Mouse (Mus musculus): ENCODE results near the gene Ap5b1. TPM values are rescaled to one million over a fixed set of nuclear protein-coding genes. Genes with fewer than 3 reads are reported as not detected.

Ap5b1 gene
- 3.1 and 3.3 TPM in 2 replicates for polyA plus RNA-seq (2015; fragmentation: Nextera tagmentation; extraction: Ambion mirVana)

GRCm38 (mm10) chr19:5567534-5568469, at the start of gene Ap5b1:
Gene Ap5b1 (plus strand): TSS chr19:5568025.
- ATAC-seq (ENCODE audit: insufficient number of reproducible peaks, insufficient read depth, low FRiP score, low TSS enrichment, low read depth): peak; percentile 73
- Histone ChIP-seq H3K4me2 (peak within 1 kb of the TSS; percentile 95), H3K4me3 (peak within 1 kb of the TSS; percentile 62), H3K9me3 (no peaks in the 10 kb centered on the region), H3K27ac (peak within 1 kb of the TSS; percentile 86), H3K36me3 (0 out of 2 replicates have a peak, but pooled peaks cover 7% of the 10 kb centered on the region), H3K27me3 (peaks cover 46% of the 10 kb centered on the region), H3K9ac (peak within 1 kb of the TSS; percentile 77), H3K4me1 (peaks cover 21% of the 10 kb centered on the region)
- WGBS: under 1% methylated on average over 99 of the region's 102 CpGs

- Histone ChIP-seq H3K9ac (no peak overlapping the region), H3K36me3 (no peaks in the 10 kb centered on the region), H3K27ac (no peak overlapping the region), H3K27me3 (no peaks in the 10 kb centered on the region), H3K4me3 (no peak overlapping the region), H3K4me1 (no peaks in the 10 kb centered on the region), H3K9me3 (no peaks in the 10 kb centered on the region), H3K4me2 (no peak overlapping the region)
- no peak for ATAC-seq (ENCODE audit: insufficient number of reproducible peaks, insufficient read depth, low FRiP score, low TSS enrichment, low read depth)
- 83% methylated on average over 3 of the region's 3 CpGs for whole genome bisulfite sequencing
Observed at GRCm38 (mm10) chr19:5518721-5519120, 49.1 kb upstream of the Ap5b1 start.

GRCm38 (mm10) chr19:5525204-5525603, 42.6 kb upstream of the Ap5b1 start:
- Histone ChIP-seq H3K9ac (no peak overlapping the region), H3K9me3 (no peaks in the 10 kb centered on the region), H3K27me3 (no peaks in the 10 kb centered on the region; the same call in 1 of the 2 replicates), H3K4me3 (no peak overlapping the region), H3K27ac (no peak overlapping the region), H3K36me3 (no peaks in the 10 kb centered on the region), H3K4me2 (no peak overlapping the region), H3K4me1 (peaks cover 10% of the 10 kb centered on the region)
- ATAC-seq (ENCODE audit: insufficient number of reproducible peaks, insufficient read depth, low FRiP score, low TSS enrichment, low read depth): no peak
- WGBS: 61% methylated on average over 5 of the region's 5 CpGs

GRCm38 (mm10) chr19:5529325-5530137, 38.3 kb upstream of the Ap5b1 start:
- ATAC-seq (ENCODE audit: insufficient number of reproducible peaks, insufficient read depth, low FRiP score, low TSS enrichment, low read depth): peak; percentile 91
- H3K4me3 ChIP-seq: peak overlapping the region; percentile 27

GRCm38 (mm10) chr19:5530138-5530524, 37.7 kb upstream of the Ap5b1 start:
- Histone ChIP-seq H3K9ac (no peak overlapping the region), H3K4me2 (peak overlapping the region; percentile 58; the same call in 1 of the 2 replicates), H3K27me3 (peaks cover 3% of the 10 kb centered on the region), H3K27ac (peak overlapping the region; percentile 23; the same call in 1 of the 2 replicates), H3K4me3 (no peak overlapping the region), H3K4me1 (peaks cover 10% of the 10 kb centered on the region), H3K9me3 (no peaks in the 10 kb centered on the region), H3K36me3 (no peaks in the 10 kb centered on the region)
- ATAC-seq (ENCODE audit: insufficient number of reproducible peaks, insufficient read depth, low FRiP score, low TSS enrichment, low read depth): no peak
- 51% methylated on average over 7 of the region's 7 CpGs for WGBS

More at GRCm38 (mm10) chr19:5529325-5530137, 38.3 kb upstream of the Ap5b1 start:
- no peaks in the 10 kb centered on the region for H3K9me3 ChIP-seq
- H3K4me1 ChIP-seq: peaks cover 10% of the 10 kb centered on the region
- peaks cover 3% of the 10 kb centered on the region for H3K27me3 ChIP-seq
- no peaks in the 10 kb centered on the region for H3K36me3 ChIP-seq
- WGBS: 8% methylated on average over 20 of the region's 20 CpGs
- H3K4me2 ChIP-seq: peak overlapping the region; percentile 58
- H3K9ac ChIP-seq: 0 out of 2 replicates have a peak overlapping the region, but pooled peaks have one; percentile 21
- H3K27ac ChIP-seq: peak overlapping the region; percentile 71

GRCm38 (mm10) chr19:5532520-5532919, 35.3 kb upstream of the Ap5b1 start:
- no peak overlapping the region for H3K27ac ChIP-seq
- H3K27me3 ChIP-seq: peaks cover 3% of the 10 kb centered on the region
- WGBS: 63% methylated on average over 8 of the region's 8 CpGs
- no peak overlapping the region for H3K9ac ChIP-seq
- no peak overlapping the region for H3K4me3 ChIP-seq
- no peak overlapping the region for H3K4me2 ChIP-seq
- no peak for ATAC-seq (ENCODE audit: insufficient number of reproducible peaks, insufficient read depth, low FRiP score, low TSS enrichment, low read depth)
- no peaks in the 10 kb centered on the region for H3K36me3 ChIP-seq
- H3K9me3 ChIP-seq: no peaks in the 10 kb centered on the region
- H3K4me1 ChIP-seq: peaks cover 10% of the 10 kb centered on the region

GRCm38 (mm10) chr19:5538786-5539185, 29.0 kb upstream of the Ap5b1 start:
- Histone ChIP-seq H3K4me2 (no peak overlapping the region), H3K27me3 (no peaks in the 10 kb centered on the region), H3K4me3 (no peak overlapping the region), H3K4me1 (0 out of 2 replicates have a peak, but pooled peaks cover 5% of the 10 kb centered on the region), H3K9ac (0 out of 2 replicates have a peak overlapping the region, but pooled peaks have one; percentile 28), H3K36me3 (no peaks in the 10 kb centered on the region), H3K27ac (peak overlapping the region; percentile 7; the same call in 1 of the 2 replicates), H3K9me3 (no peaks in the 10 kb centered on the region)
- no peak for ATAC-seq (ENCODE audit: insufficient number of reproducible peaks, insufficient read depth, low FRiP score, low TSS enrichment, low read depth)
- 54% methylated on average over 8 of the region's 8 CpGs for WGBS

GRCm38 (mm10) chr19:5543362-5543761, 24.5 kb upstream of the Ap5b1 start:
- no peak for ATAC-seq (ENCODE audit: insufficient number of reproducible peaks, insufficient read depth, low FRiP score, low TSS enrichment, low read depth)

GRCm38 (mm10) chr19:5544031-5544430, 23.8 kb upstream of the Ap5b1 start:
- H3K27me3 ChIP-seq: no peaks in the 10 kb centered on the region
- no peak for ATAC-seq (ENCODE audit: insufficient number of reproducible peaks, insufficient read depth, low FRiP score, low TSS enrichment, low read depth)
- no peak overlapping the region for H3K4me2 ChIP-seq
- H3K27ac ChIP-seq: no peak overlapping the region
- 34% methylated on average over 11 of the region's 11 CpGs for WGBS
- H3K36me3 ChIP-seq: no peaks in the 10 kb centered on the region
- H3K4me3 ChIP-seq: no peak overlapping the region
- 0 out of 2 replicates have a peak, but pooled peaks cover 8% of the 10 kb centered on the region for H3K4me1 ChIP-seq
- no peak overlapping the region for H3K9ac ChIP-seq
- H3K9me3 ChIP-seq: no peaks in the 10 kb centered on the region

More at GRCm38 (mm10) chr19:5543362-5543761, 24.5 kb upstream of the Ap5b1 start:
- Histone ChIP-seq H3K4me1 (0 out of 2 replicates have a peak, but pooled peaks cover 8% of the 10 kb centered on the region), H3K9me3 (no peaks in the 10 kb centered on the region), H3K27ac (no peak overlapping the region), H3K4me3 (no peak overlapping the region), H3K36me3 (no peaks in the 10 kb centered on the region), H3K9ac (no peak overlapping the region), H3K27me3 (no peaks in the 10 kb centered on the region), H3K4me2 (no peak overlapping the region)
- WGBS: 85% methylated on average over 9 of the region's 9 CpGs

- Histone ChIP-seq H3K27ac (no peak overlapping the region), H3K9ac (no peak overlapping the region), H3K27me3 (no peaks in the 10 kb centered on the region), H3K36me3 (no peaks in the 10 kb centered on the region), H3K4me3 (no peak overlapping the region), H3K4me1 (0 out of 2 replicates have a peak, but pooled peaks cover 3% of the 10 kb centered on the region), H3K9me3 (no peaks in the 10 kb centered on the region), H3K4me2 (no peak overlapping the region)
- WGBS: 77% methylated on average over 4 of the region's 4 CpGs
- no peak for ATAC-seq (ENCODE audit: insufficient number of reproducible peaks, insufficient read depth, low FRiP score, low TSS enrichment, low read depth)
Observed at GRCm38 (mm10) chr19:5547471-5548056, 20.3 kb upstream of the Ap5b1 start.

GRCm38 (mm10) chr19:5553802-5554201, 14.0 kb upstream of the Ap5b1 start:
- no peak for ATAC-seq (ENCODE audit: insufficient number of reproducible peaks, insufficient read depth, low FRiP score, low TSS enrichment, low read depth)
- H3K27ac ChIP-seq: no peak overlapping the region
- peaks cover 36% of the 10 kb centered on the region for H3K27me3 ChIP-seq
- no peak overlapping the region for H3K4me3 ChIP-seq
- no peak overlapping the region for H3K9ac ChIP-seq
- H3K4me2 ChIP-seq: no peak overlapping the region; the same call in 1 of the 2 replicates
- H3K36me3 ChIP-seq: no peaks in the 10 kb centered on the region
- 37% methylated on average over 8 of the region's 8 CpGs for WGBS
- H3K4me1 ChIP-seq: peaks cover 8% of the 10 kb centered on the region
- no peaks in the 10 kb centered on the region for H3K9me3 ChIP-seq

Measured in embryonic facial prominence, embryonic 13.5 days (tissue).